Mouse (Mus musculus) layer of hippocampus, adult 18-20 months (tissue): ENCODE measurements around the gene Hist2h4. TPM values are rescaled to one million over a fixed set of nuclear protein-coding genes. Genes with fewer than 3 reads are reported as not detected.
"Not testable (repeated sequence)": the region's sequence is repeated elsewhere in the genome, so short reads cannot be mapped to it uniquely, and the experiment has no call there.

Experiments
- DNase-seq, 2 experiments: peaks; one replicate each; pipeline ENCODE4 v3.0.0; 2022; ENCODE audit warnings: low spot score in 2 of 2
- microRNA-seq, 2 experiments: library from miRNA; unstranded; fragments of <30 nt; microRNA quantifications; one replicate each; pipeline ENCODE4 v1.2.0; 2021
- total RNA-seq, 2 experiments: library from RNA; stranded (reverse); gene quantifications; 2 replicates each; pipeline ENCODE4 v1.2.3; 2021

Hist2h4 gene
- total RNA-seq, 2 experiments from 2014 or later = 33.3 to 33.7 TPM

GRCm38 (mm10) chr3:96226695-96227648, 36.1 kb downstream of the Hist2h4 start:
- no peak for DNase-seq

GRCm38 (mm10) chr3:96225421-96225820, 37.7 kb downstream of the Hist2h4 start:
- DNase-seq = no peak

GRCm38 (mm10) chr3:96222774-96223173, 40.3 kb downstream of the Hist2h4 start:
- DNase-seq = no peak

- no peak for DNase-seq
These were observed 41.5 kb downstream of the Hist2h4 start for GRCm38 (mm10) chr3:96221640-96222038.

- peak; percentile 89 to 94 for DNase-seq
These were observed 42.1 kb downstream of the Hist2h4 start, which contains the start of the genes Hist2h2ac and Hist2h2be for GRCm38 (mm10) chr3:96220765-96221639. Gene Hist2h2ac (minus strand): TSS chr3:96220880. Gene Hist2h2be (plus strand): TSS chr3:96221119.

GRCm38 (mm10) chr3:96220131-96220764, 42.9 kb downstream of the Hist2h4 start:
- DNase-seq = not testable (repeated sequence)

GRCm38 (mm10) chr3:96219661-96220130, 43.4 kb downstream of the Hist2h4 start, which contains the start of the genes Bola1 and Hist2h2ab:
Gene Bola1 (minus strand): TSS chr3:96219709.
Gene Hist2h2ab (plus strand): TSS chr3:96219865.
- peak; percentile 77 to 91 for DNase-seq

- no peak for DNase-seq
These were observed 43.9 kb downstream of the Hist2h4 start for GRCm38 (mm10) chr3:96219191-96219641.

Small RNAs within 50 kb of the gene (microRNA-seq; reads per million reads assigned to microRNA genes)
- 0 reads per million in 2 experiments for gene Gm44492
- 0 reads per million in 2 experiments for gene Gm47311
- gene Gm47313 = 0 reads per million in 2 experiments

Other genes with a start within 250 kb of the Hist2h4 start
- gene Vps45, start 204.8 kb downstream of the Hist2h4 start, total RNA-seq = 10 to 100 TPM; 43.7 to 45.6 TPM
- 10 to 100 TPM; 40.1 to 40.8 TPM for gene Otud7b, start 158.8 kb downstream of the Hist2h4 start, total RNA-seq
- gene Mtmr11, start 101.3 kb downstream of the Hist2h4 start, total RNA-seq = 1 to 10 TPM; 4.0 to 6.8 TPM
- 10 to 100 TPM; 50.4 to 51.0 TPM for gene Sf3b4, start 91.0 kb downstream of the Hist2h4 start, total RNA-seq
- 100 to 1,000 TPM; 359 to 373 TPM for gene Sv2a, start 82.2 kb downstream of the Hist2h4 start, total RNA-seq
- 10 to 100 TPM; 18.2 to 19.4 TPM for gene Bola1, start 43.6 kb downstream of the Hist2h4 start, total RNA-seq
- gene Hist2h2ab, start 43.4 kb downstream of the Hist2h4 start, total RNA-seq = 10 to 100 TPM; 10.4 to 10.6 TPM
- gene Hist2h2ac, start 42.4 kb downstream of the Hist2h4 start, total RNA-seq = 10 to 100 TPM; 24.5 to 27.2 TPM
- 1 to 10 TPM; 8.3 to 9.0 TPM for gene Hist2h2be, start 42.2 kb downstream of the Hist2h4 start, total RNA-seq
- 10 to 100 TPM in 1 of 2 experiments, 1 to 10 TPM in 1; 7.7 to 11.1 TPM for gene Hist2h3c2, start 24.2 kb downstream of the Hist2h4 start, total RNA-seq
- 100 to 1,000 TPM; 207 to 216 TPM for gene Hist2h2aa2, start 23.0 kb downstream of the Hist2h4 start, total RNA-seq
- 10 to 100 TPM in 1 of 2 experiments, 1 to 10 TPM in 1; 8.7 to 12.8 TPM for gene Hist2h2aa1, start 17.8 kb downstream of the Hist2h4 start, total RNA-seq
- gene Hist2h3c1, start 16.6 kb downstream of the Hist2h4 start, total RNA-seq = not detected
- 10 to 100 TPM; 35.3 to 37.8 TPM for gene Hist2h3b, start 5.3 kb upstream of the Hist2h4 start, total RNA-seq
- gene Hist2h2bb, start 6.4 kb upstream of the Hist2h4 start, total RNA-seq = 100 to 1,000 TPM; 146 to 147 TPM
- 1 to 10 TPM; 1.9 to 3.8 TPM for gene Fcgr1, start 30.7 kb upstream of the Hist2h4 start, total RNA-seq
- gene BC107364, start 189.0 kb upstream of the Hist2h4 start, total RNA-seq = not detected